Mouse (Mus musculus) embryonic facial prominence, embryonic 14.5 days (tissue): ENCODE results near the gene Opn3. TPM values are rescaled to one million over a fixed set of nuclear protein-coding genes. Genes with fewer than 3 reads are reported as not detected.

Experiments
- ATAC-seq: fragments of 200-750 bp; cut with Nextera tagmentation; 2 replicates; pipeline ENCODE4 v1.8.0; 2017; ENCODE audit warnings: low read depth, moderate number of reproducible peaks, moderate TSS enrichment
- DNase-seq: peaks from one replicate; pipeline ENCODE4 v3.0.0-alpha.2; 2015; ENCODE audit warnings: low spot score
- H3K27ac ChIP-seq: fragments of 300-500 bp; sonication (generic); replicated peaks from 2 replicates; pipeline ENCODE4 v1.5.1; 2014; ENCODE audit warnings: low read depth, mild to moderate bottlenecking, low read length, moderate library complexity
- H3K27me3 ChIP-seq: fragments of 300-500 bp; sonication (generic); replicated peaks from 2 replicates; pipeline ENCODE4 v1.6.1; 2014; ENCODE audit warnings: low read length; ENCODE audit not compliant: control insufficient read depth, insufficient read depth
- H3K36me3 ChIP-seq: fragments of 300-500 bp; sonication (generic); 2 replicates; pipeline ENCODE4 v1.6.1; 2014; ENCODE audit warnings: low read length, mixed read lengths; ENCODE audit not compliant: control insufficient read depth, insufficient read depth
- H3K4me1 ChIP-seq: fragments of 300-500 bp; sonication (generic); 2 replicates; pipeline ENCODE4 v1.6.1; 2014; ENCODE audit warnings: antibody characterized with exemption, low read length; ENCODE audit not compliant: control insufficient read depth, insufficient read depth
- H3K4me2 ChIP-seq: fragments of 300-500 bp; sonication (generic); 2 replicates; pipeline ENCODE4 v1.6.1; 2014; ENCODE audit warnings: low read depth, mild to moderate bottlenecking, low read length, moderate library complexity, mixed read lengths
- H3K4me3 ChIP-seq: fragments of 300-500 bp; sonication (generic); 2 replicates; pipeline ENCODE4 v1.5.1; 2014; ENCODE audit warnings: low read depth, mild to moderate bottlenecking, low read length
- H3K9ac ChIP-seq: fragments of 300-500 bp; sonication (generic); 2 replicates; pipeline ENCODE4 v1.6.1; 2014; ENCODE audit warnings: low read depth, mild to moderate bottlenecking, low read length, moderate library complexity, mixed read lengths
- H3K9me3 ChIP-seq: fragments of 300-500 bp; sonication (generic); 2 replicates; pipeline ENCODE4 v1.6.1; 2016; ENCODE audit warnings: low read length; ENCODE audit not compliant: control insufficient read depth
- WGBS: fragments of 180-500 bp; shearing (Covaris S2); extraction: QIAGEN DNeasy Blood & Tissue Kit; methylation state at CpG from one replicate; pipeline ENCODE4 v1.1.7; 2014; 5-methylcytosine and 5-hydroxymethylcytosine counted together
- polyA plus RNA-seq: library from polyadenylated mRNA; unstranded; fragments of >200 nt; fragmentation: Nextera tagmentation; extraction: Ambion mirVana; gene quantifications from 2 replicates; pipeline ENCODE4 v1.2.1, GENCODE M21; 2014

The Opn3 gene
- polyA plus RNA-seq, 1 experiment from 2014 or later: 5.2 TPM

DNA sequence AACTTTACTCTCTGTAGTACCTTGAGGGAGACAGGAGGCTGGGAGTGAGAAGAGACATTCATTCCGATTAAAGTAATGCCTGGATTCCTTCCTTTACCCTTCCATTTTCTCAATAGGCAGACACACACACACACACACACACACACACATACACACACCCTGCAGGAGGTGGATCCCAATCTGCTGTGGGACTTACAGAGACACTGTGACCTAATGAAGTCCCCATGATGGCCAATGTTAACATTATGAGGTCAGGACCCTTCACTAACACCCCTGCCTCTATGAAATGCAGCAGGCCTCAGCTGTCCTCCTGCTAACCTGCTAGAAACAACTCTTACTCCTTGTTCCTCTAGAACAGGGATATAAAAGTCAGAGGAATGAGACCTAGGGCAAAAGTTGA, 5.7 kb upstream of the Opn3 start, which contains the start of gene Wdr64:
Gene Wdr64 (plus strand): TSS at position 301 of the 400 bp plus-strand sequence.
- no peak within 1 kb of the TSS for H3K4me3 ChIP-seq
- no peaks in the 10 kb centered on the region for H3K4me1 ChIP-seq
- H3K9ac ChIP-seq: no peak within 1 kb of the TSS
- no peak within 1 kb of the TSS; the same call in 1 of the 2 replicates for H3K27ac ChIP-seq
- WGBS: 79% methylated on average over 1 of the region's 1 CpGs
- H3K27me3 ChIP-seq: no peaks in the 10 kb centered on the region
- H3K36me3 ChIP-seq: no peaks in the 10 kb centered on the region
- H3K9me3 ChIP-seq: no peaks in the 10 kb centered on the region
- ATAC-seq (no peak), DNase-seq (no peak)
- no peak within 1 kb of the TSS for H3K4me2 ChIP-seq

DNA sequence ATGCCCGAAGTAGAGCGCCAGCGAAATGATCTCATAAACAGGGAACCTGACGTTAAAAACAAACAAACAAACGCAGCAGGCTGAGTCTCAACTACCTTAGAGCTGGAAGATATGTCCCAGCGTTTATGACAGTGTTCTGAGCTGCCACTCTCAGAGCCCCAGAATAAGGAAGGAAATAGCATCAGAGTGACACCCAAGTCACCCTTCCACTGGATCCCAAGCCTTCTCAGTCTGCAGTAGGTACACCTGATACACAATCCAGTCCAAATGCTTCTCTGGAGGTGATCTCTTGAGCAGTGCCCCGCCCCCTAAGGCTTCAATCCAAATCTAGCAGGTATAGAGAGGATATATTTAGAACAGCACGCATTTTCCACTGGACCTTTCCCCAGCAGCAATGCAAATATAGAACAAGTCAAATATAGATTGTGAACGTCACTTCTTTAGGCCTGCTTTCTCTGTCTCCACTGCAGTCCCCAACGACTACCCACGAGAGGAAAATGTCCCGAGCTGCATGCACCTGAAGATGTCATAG, 919 bp upstream of the Opn3 start:
- DNase-seq (no peak), ATAC-seq (no peak; the same call in 1 of the 2 replicates)
- H3K9me3 ChIP-seq: no peaks in the 10 kb centered on the region
- H3K4me2 ChIP-seq: peak overlapping the region; percentile 92
- H3K27ac ChIP-seq: no peak overlapping the region
- WGBS: 39% methylated on average over 12 of the region's 12 CpGs
- no peaks in the 10 kb centered on the region for H3K36me3 ChIP-seq
- 0 out of 2 replicates have a peak, but pooled peaks cover 8% of the 10 kb centered on the region for H3K4me1 ChIP-seq
- no peaks in the 10 kb centered on the region for H3K27me3 ChIP-seq
- H3K9ac ChIP-seq: peak overlapping the region; percentile 2; the same call in 1 of the 2 replicates
- H3K4me3 ChIP-seq: peak overlapping the region; percentile 62

DNA sequence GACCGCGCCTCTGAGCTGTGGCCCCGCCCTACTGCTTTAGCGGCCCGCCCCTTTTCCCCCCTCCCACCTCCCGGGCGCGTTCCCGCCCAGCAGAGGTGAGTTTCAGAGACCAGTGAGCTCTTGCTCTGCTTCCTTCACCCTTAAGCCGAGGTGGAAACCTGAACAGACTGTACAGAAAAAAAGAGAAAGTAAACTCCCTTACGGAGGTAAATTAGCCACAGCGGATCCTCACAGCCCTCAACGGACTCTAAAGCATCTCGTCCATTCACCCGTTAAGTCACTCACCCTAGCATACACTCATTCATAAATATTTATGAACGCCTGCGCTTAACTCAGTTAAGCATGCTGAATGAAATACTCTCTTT, 403 bp upstream of the Opn3 start:
- ATAC-seq (no peak; the same call in 1 of the 2 replicates), DNase-seq (no peak)
- H3K4me2 ChIP-seq: peak overlapping the region; percentile 92
- 0 out of 2 replicates have a peak, but pooled peaks cover 8% of the 10 kb centered on the region for H3K4me1 ChIP-seq
- under 1% methylated on average over 17 of the region's 17 CpGs for WGBS
- peaks cover 2% of the 10 kb centered on the region; the same call in 1 of the 2 replicates for H3K36me3 ChIP-seq
- H3K27ac ChIP-seq: no peak overlapping the region
- H3K9me3 ChIP-seq: no peaks in the 10 kb centered on the region
- H3K27me3 ChIP-seq: no peaks in the 10 kb centered on the region
- peak overlapping the region; percentile 62 for H3K4me3 ChIP-seq
- H3K9ac ChIP-seq: peak overlapping the region; percentile 2; the same call in 1 of the 2 replicates

DNA sequence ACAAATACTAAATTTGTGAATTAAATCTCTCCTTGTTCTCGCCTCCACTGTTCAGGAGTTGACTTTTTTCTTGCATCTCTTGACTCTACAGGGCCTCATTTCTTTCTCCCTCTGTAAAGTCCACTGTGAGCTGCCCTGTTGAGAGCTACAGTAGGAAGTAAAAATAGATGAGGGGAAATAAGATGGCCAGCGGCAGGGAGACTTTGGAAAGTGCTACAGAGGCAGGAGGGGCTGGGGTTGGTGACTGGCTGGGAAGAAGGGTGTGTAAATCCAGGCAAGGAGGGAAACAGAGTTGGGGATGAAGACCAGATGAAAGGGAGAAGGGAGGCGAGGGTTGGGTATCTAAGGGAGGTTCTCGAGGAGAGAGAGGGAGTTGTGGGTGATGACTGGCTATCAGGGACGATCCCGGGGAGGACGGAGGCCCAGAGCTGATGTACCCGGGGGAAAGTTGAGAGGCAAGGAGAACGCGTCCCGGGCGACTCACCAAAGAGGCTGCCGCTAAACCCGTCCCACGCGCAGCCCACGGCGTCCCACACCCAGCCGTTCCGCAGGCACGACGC, 810 bp downstream of the Opn3 start:
- DNase-seq: peak; percentile 16
- ATAC-seq: no peak
- no peaks in the 10 kb centered on the region for H3K27me3 ChIP-seq
- H3K9ac ChIP-seq: peak overlapping the region; percentile 82
- 2% methylated on average over 19 of the region's 22 CpGs for WGBS
- H3K4me2 ChIP-seq: peak overlapping the region; percentile 92
- H3K27ac ChIP-seq: peak overlapping the region; percentile 75; the same call in 1 of the 2 replicates
- H3K4me3 ChIP-seq: peak overlapping the region; percentile 62
- H3K9me3 ChIP-seq: no peaks in the 10 kb centered on the region
- peaks cover 11% of the 10 kb centered on the region; the same call in 1 of the 2 replicates for H3K36me3 ChIP-seq
- H3K4me1 ChIP-seq: 0 out of 2 replicates have a peak, but pooled peaks cover 8% of the 10 kb centered on the region

DNA sequence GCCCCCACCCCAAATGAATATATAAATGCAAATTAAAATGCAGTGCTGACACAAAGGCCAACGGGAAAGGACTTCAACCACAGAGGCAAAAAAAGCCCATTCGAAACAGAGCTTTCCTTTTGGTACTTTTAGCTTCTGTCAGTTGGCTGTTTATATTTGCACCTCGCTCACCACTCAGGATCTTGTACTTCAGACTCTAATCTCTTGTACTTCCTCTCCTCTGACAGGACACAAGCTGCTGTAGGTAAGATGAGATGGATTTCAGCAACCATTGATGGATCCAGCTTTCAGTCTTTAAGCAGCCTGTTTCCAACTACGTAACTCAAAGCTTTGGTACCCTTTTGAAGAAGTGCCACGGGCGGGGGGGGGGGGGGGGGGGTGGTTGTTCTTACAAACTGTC, 11.6 kb downstream of the Opn3 start:
- Histone ChIP-seq H3K4me1 (no peaks in the 10 kb centered on the region), H3K36me3 (peaks cover 7% of the 10 kb centered on the region), H3K4me3 (no peak overlapping the region), H3K4me2 (no peak overlapping the region), H3K27me3 (no peaks in the 10 kb centered on the region), H3K9me3 (no peaks in the 10 kb centered on the region), H3K9ac (no peak overlapping the region), H3K27ac (no peak overlapping the region)
- no peak for ATAC-seq
- DNase-seq: no peak
- 74% methylated on average over 6 of the region's 6 CpGs for WGBS

DNA sequence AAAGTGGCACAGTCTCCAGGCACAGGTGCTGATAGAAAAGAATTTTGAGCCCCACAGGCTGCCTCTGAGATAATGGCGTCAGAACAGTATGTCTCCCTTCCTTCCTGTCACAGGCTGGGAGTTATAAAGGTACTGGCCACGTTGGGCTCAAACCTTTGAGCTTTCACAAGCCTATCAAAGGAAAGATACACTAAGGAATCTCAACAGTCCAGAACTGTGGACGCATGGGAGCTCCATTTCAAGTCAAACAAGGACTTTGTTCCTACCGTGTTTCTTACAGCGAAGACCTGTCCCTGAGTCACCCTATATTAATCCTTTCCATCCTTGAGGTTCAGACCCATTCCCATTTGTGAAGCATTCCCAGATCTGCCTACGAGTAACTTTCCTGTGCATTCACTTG, 15.1 kb downstream of the Opn3 start:
- 82% methylated on average over 6 of the region's 6 CpGs for WGBS
- H3K4me3 ChIP-seq: no peak overlapping the region
- no peak overlapping the region for H3K27ac ChIP-seq

DNA sequence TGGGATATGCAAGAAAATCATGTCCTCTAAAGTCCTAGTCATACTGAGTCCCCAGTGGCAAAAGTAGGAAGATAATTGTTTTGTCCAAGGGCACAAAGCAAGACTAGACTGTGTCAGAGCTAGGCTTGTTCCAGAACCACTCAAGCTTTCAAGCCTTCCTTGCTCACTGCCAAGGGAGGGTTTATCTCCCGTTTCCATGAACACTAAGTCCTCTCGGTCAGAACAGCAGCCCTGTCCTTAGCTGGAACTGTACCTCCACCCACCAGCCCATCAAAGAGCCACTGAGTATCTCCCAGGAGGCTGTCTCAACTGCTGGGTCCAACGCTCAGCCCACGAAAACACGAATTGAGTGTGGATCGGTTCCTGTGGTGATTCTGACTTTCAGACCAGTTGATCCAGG, 17.5 kb downstream of the Opn3 start:
- Histone ChIP-seq H3K36me3 (no peaks in the 10 kb centered on the region), H3K9me3 (no peaks in the 10 kb centered on the region), H3K4me3 (no peak overlapping the region), H3K27me3 (no peaks in the 10 kb centered on the region), H3K9ac (no peak overlapping the region), H3K27ac (no peak overlapping the region), H3K4me2 (no peak overlapping the region), H3K4me1 (no peaks in the 10 kb centered on the region)
- WGBS: 74% methylated on average over 6 of the region's 6 CpGs
- no peak for ATAC-seq
- no peak for DNase-seq

More for the DNA sequence above, 15.1 kb downstream of the Opn3 start:
- no peak overlapping the region for H3K4me2 ChIP-seq
- no peaks in the 10 kb centered on the region for H3K4me1 ChIP-seq
- ATAC-seq: no peak
- no peaks in the 10 kb centered on the region for H3K36me3 ChIP-seq
- no peaks in the 10 kb centered on the region for H3K27me3 ChIP-seq
- H3K9ac ChIP-seq: no peak overlapping the region
- no peak for DNase-seq
- H3K9me3 ChIP-seq: no peaks in the 10 kb centered on the region

DNA sequence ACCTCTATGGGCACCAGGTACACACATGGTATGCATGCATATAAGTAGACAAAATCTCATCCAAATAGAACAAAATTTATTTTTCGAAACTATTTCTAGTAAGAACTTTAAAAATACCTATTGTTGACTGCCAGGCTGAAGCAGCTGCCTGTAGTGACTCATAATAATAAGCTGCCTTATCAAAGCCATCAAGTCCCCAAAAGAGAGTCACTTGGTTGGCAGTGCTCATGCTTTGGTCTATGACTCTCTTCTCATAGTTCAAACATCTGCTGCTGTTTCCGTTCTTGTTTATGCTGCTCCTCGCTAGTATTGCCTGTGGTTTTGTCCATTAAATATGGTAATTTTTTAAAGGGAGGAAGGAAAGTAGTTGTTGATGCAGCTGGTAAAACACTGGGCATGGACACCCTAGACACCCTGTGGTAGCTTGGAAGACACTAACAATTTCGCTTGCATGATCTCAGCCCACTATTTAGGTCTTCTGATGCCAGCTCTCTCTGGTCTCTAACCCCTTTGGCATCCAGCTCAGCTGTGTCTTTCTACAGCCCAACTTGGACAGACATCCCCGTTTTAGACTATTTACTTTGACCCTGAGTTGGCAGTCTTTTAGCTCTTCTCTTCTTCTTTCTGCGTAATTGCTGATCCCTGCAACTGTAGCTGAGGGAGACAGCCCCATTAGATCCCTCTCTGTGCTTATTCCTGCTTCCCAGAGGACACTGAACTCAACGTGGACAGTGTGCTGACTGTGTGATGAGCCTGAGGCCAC, 18.8 kb downstream of the Opn3 start:
- Histone ChIP-seq H3K27ac (no peak overlapping the region), H3K4me2 (no peak overlapping the region), H3K4me3 (no peak overlapping the region), H3K36me3 (no peaks in the 10 kb centered on the region), H3K9me3 (no peaks in the 10 kb centered on the region), H3K27me3 (no peaks in the 10 kb centered on the region), H3K9ac (no peak overlapping the region), H3K4me1 (no peaks in the 10 kb centered on the region; the same call in 1 of the 2 replicates)
- ATAC-seq: no peak
- WGBS: 72% methylated on average over 7 of the region's 7 CpGs
- no peak for DNase-seq
